10 mouse cellular contexts compared by ENCODE assay signal in genomic region chr11:104619084-104620022, GRCm38 (mm10). TPM values are rescaled to one million over a fixed set of nuclear protein-coding genes. Genes with fewer than 3 reads are reported as not detected.
A peak's percentile ranks its signal among the peaks of the same experiment; 100 is the strongest.
DNase-seq lines count a peak whose midpoint lies in the region; ATAC-seq and TF ChIP-seq lines count a peak whose summit lies in the region.
"Had no signal": no experiment of that assay in that cellular context is flagged by ENCODE, and none has a peak within 500 bp of the region (broad histone marks: within the 10 kb centered on the region; RNA-seq: fewer than 3 reads in every experiment).

No protein-coding gene starts in this region.

- DNase-seq in hindbrain, embryonic 11.5 days (ENCODE audit: low spot score) = peak; percentile 47
- DNase-seq in MEL (ENCODE audit: low read depth, low spot score) = no peak
- DNase-seq in midbrain, embryonic 14.5 days = peak; percentile 20
- DNase-seq in gastrocnemius, adult 8-10 months (ENCODE audit: low spot score in 2 of 2) = no peak
- no peak for DNase-seq in urinary bladder, postnatal 10 days (ENCODE audit: low spot score)
- DNase-seq: cerebellum, postnatal 10 days; lung, adult 2 months; right cerebral cortex, postnatal 4 days had no signal

- 45% methylated on average over 13 of the region's 13 CpGs for WGBS in hindbrain, embryonic 11.5 days
- WGBS in hindbrain, embryonic 13.5 days = 38% methylated on average over 13 of the region's 13 CpGs
- WGBS in embryonic facial prominence, embryonic 13.5 days = 52% methylated on average over 13 of the region's 13 CpGs
- WGBS in midbrain, embryonic 14.5 days = 43% methylated on average over 13 of the region's 13 CpGs

- TF ChIP-seq EP300 in MEL (IDR thresholded peaks at IDR 0.05; ENCODE audit: low read depth in 1 of 2, low read length in 2 of 2) = no peak

- no peaks in the 10 kb centered on the region for H3K79me2 ChIP-seq in MEL (ENCODE audit: control insufficient read depth, insufficient read depth, low read length, poor library complexity)

- H3K27me3 ChIP-seq in hindbrain, embryonic 11.5 days (ENCODE audit: control insufficient read depth, insufficient read depth, low read length) = no peaks in the 10 kb centered on the region
- H3K27me3 ChIP-seq in hindbrain, embryonic 13.5 days = peaks cover 7% of the 10 kb centered on the region; the same call in 1 of the 2 replicates
- no peaks in the 10 kb centered on the region for H3K27me3 ChIP-seq in MEL (ENCODE audit: control insufficient read depth in 1 of 2, insufficient read depth in 2 of 2, low read length in 2 of 2)
- no peaks in the 10 kb centered on the region for H3K27me3 ChIP-seq in embryonic facial prominence, embryonic 13.5 days
- no peaks in the 10 kb centered on the region for H3K27me3 ChIP-seq in midbrain, embryonic 14.5 days (ENCODE audit: control insufficient read depth, insufficient read depth, low read length)

- no peak overlapping the region for H3K27ac ChIP-seq in hindbrain, embryonic 11.5 days (ENCODE audit: low read depth, low read length)
- H3K27ac ChIP-seq in hindbrain, embryonic 13.5 days = no peak overlapping the region
- peak overlapping the region; percentile 19; the same call in 1 of the 2 replicates for H3K27ac ChIP-seq in MEL (ENCODE audit: control insufficient read depth, low read depth, low read length)
- H3K27ac ChIP-seq in embryonic facial prominence, embryonic 13.5 days = peak overlapping the region; percentile 8; the same call in 1 of the 2 replicates
- H3K27ac ChIP-seq in midbrain, embryonic 14.5 days (replicated peaks; ENCODE audit: low read depth, low read length) = no peak overlapping the region

- no peak for TF ChIP-seq RAD21 in MEL (IDR thresholded peaks at IDR 0.05; ENCODE audit: low read depth, low read length)

- no peaks in the 10 kb centered on the region for H3K9me3 ChIP-seq in hindbrain, embryonic 11.5 days (ENCODE audit: control insufficient read depth, low read length)
- H3K9me3 ChIP-seq in hindbrain, embryonic 13.5 days = no peaks in the 10 kb centered on the region
- H3K9me3 ChIP-seq in MEL (replicated peaks; ENCODE audit: insufficient read depth, low read length) = no peaks in the 10 kb centered on the region
- no peaks in the 10 kb centered on the region for H3K9me3 ChIP-seq in embryonic facial prominence, embryonic 13.5 days
- no peaks in the 10 kb centered on the region for H3K9me3 ChIP-seq in midbrain, embryonic 14.5 days (ENCODE audit: control insufficient read depth, low read length)

- peaks cover 2% of the 10 kb centered on the region; the same call in 1 of the 2 replicates for H3K4me1 ChIP-seq in hindbrain, embryonic 11.5 days (replicated peaks; ENCODE audit: control insufficient read depth, insufficient read depth, low read length)
- H3K4me1 ChIP-seq in hindbrain, embryonic 13.5 days (replicated peaks) = peaks cover 9% of the 10 kb centered on the region
- peaks cover 0 to 45% of the 10 kb centered on the region in 2 experiments; a peak in 2 of 4 replicates for H3K4me1 ChIP-seq in MEL (ENCODE audit: control insufficient read depth in 1 of 2, insufficient read depth in 2 of 2, low read length in 2 of 2)
- H3K4me1 ChIP-seq in embryonic facial prominence, embryonic 13.5 days = peaks cover 21% of the 10 kb centered on the region
- peaks cover 7% of the 10 kb centered on the region; the same call in 1 of the 2 replicates for H3K4me1 ChIP-seq in midbrain, embryonic 14.5 days (ENCODE audit: control insufficient read depth, insufficient read depth, low read length)

- H3K36me3 ChIP-seq in hindbrain, embryonic 11.5 days (ENCODE audit: control insufficient read depth, insufficient read depth, low read length) = no peaks in the 10 kb centered on the region
- no peaks in the 10 kb centered on the region for H3K36me3 ChIP-seq in hindbrain, embryonic 13.5 days
- H3K36me3 ChIP-seq in MEL (ENCODE audit: control insufficient read depth in 1 of 2, insufficient read depth in 2 of 2, low read length in 2 of 2) = peaks cover 0 to 32% of the 10 kb centered on the region in 2 experiments; a peak in 2 of 4 replicates
- H3K36me3 ChIP-seq in embryonic facial prominence, embryonic 13.5 days = no peaks in the 10 kb centered on the region
- no peaks in the 10 kb centered on the region for H3K36me3 ChIP-seq in midbrain, embryonic 14.5 days (ENCODE audit: control insufficient read depth, insufficient read depth, low read length)

- H3K9ac ChIP-seq in hindbrain, embryonic 11.5 days (ENCODE audit: low read depth, low read length) = no peak overlapping the region
- H3K9ac ChIP-seq in hindbrain, embryonic 13.5 days = no peak overlapping the region
- H3K9ac ChIP-seq in MEL (ENCODE audit: control insufficient read depth, low read depth, low read length, poor library complexity, severe bottlenecking) = no peak overlapping the region
- no peak overlapping the region for H3K9ac ChIP-seq in embryonic facial prominence, embryonic 13.5 days
- H3K9ac ChIP-seq in midbrain, embryonic 14.5 days (replicated peaks; ENCODE audit: low read length) = no peak overlapping the region

- H3K4me2 ChIP-seq in hindbrain, embryonic 11.5 days (replicated peaks; ENCODE audit: low read depth, low read length) = no peak overlapping the region
- H3K4me2 ChIP-seq in hindbrain, embryonic 13.5 days = no peak overlapping the region
- no peak overlapping the region for H3K4me2 ChIP-seq in embryonic facial prominence, embryonic 13.5 days
- no peak overlapping the region for H3K4me2 ChIP-seq in midbrain, embryonic 14.5 days (ENCODE audit: low read length)

- peak; percentile 76 for ATAC-seq in hindbrain, embryonic 11.5 days (ENCODE audit: low FRiP score)
- no peak for ATAC-seq in hindbrain, embryonic 13.5 days (ENCODE audit: low FRiP score)
- no peak for ATAC-seq in embryonic facial prominence, embryonic 13.5 days (ENCODE audit: insufficient number of reproducible peaks, insufficient read depth, low FRiP score, low TSS enrichment, low read depth)
- no peak for ATAC-seq in midbrain, embryonic 14.5 days (ENCODE audit: low FRiP score, low TSS enrichment)

- TF ChIP-seq CTCF in MEL (IDR thresholded peaks at IDR 0.05 in 2 of 3, conservative IDR thresholded peaks at IDR 0.05 in 1 of 3; ENCODE audit: control insufficient read depth in 1 of 3, insufficient read depth in 1 of 3, low read depth in 2 of 3, low read length in 3 of 3, poor library complexity in 1 of 3, severe bottlenecking in 1 of 3) = no peak

- H3K4me3 ChIP-seq in hindbrain, embryonic 11.5 days (ENCODE audit: low read depth, low read length) = no peak overlapping the region
- H3K4me3 ChIP-seq in hindbrain, embryonic 13.5 days = no peak overlapping the region
- H3K4me3 ChIP-seq in MEL (ENCODE audit: control insufficient read depth in 1 of 2, insufficient read depth in 1 of 2, low read depth in 2 of 2, low read length in 2 of 2) = no peak overlapping the region
- no peak overlapping the region for H3K4me3 ChIP-seq in embryonic facial prominence, embryonic 13.5 days
- H3K4me3 ChIP-seq in midbrain, embryonic 14.5 days (replicated peaks; ENCODE audit: low read depth, low read length) = no peak overlapping the region

- TF ChIP-seq POLR2A in MEL (IDR thresholded peaks at IDR 0.05; ENCODE audit: control insufficient read depth in 1 of 2, insufficient read depth in 1 of 2, low read depth in 1 of 2, low read length in 2 of 2, poor library complexity in 1 of 2) = no peak

TF ChIP-seq in MEL, 35 proteins besides CTCF, POLR2A, EP300 and RAD21:
- no peak for TF ChIP-seq ZNF384 (IDR thresholded peaks at IDR 0.05; ENCODE audit: low read depth, low read length)
- no peak for TF ChIP-seq TAL1 (IDR thresholded peaks at IDR 0.05; ENCODE audit: low read length)
- no peak for TF ChIP-seq ELF1 (IDR thresholded peaks at IDR 0.05; ENCODE audit: low read depth, low read length)
- no peak for TF ChIP-seq POLR2AphosphoS2 (IDR thresholded peaks at IDR 0.05; ENCODE audit: low read length)
- no peak for TF ChIP-seq MXI1 (IDR thresholded peaks at IDR 0.05; ENCODE audit: low read depth, low read length)
- TF ChIP-seq MYB (IDR thresholded peaks at IDR 0.05; ENCODE audit: low read depth, low read length) = no peak
- TF ChIP-seq USF2 (IDR thresholded peaks at IDR 0.05; ENCODE audit: borderline replicate concordance in 1 of 2, insufficient read depth in 1 of 2, low read depth in 1 of 2, low read length in 2 of 2) = no peak
- TF ChIP-seq ZC3H11A (IDR thresholded peaks at IDR 0.05; ENCODE audit: low read depth, low read length) = no peak
- no peak for TF ChIP-seq HCFC1 (IDR thresholded peaks at IDR 0.05; ENCODE audit: low read depth, low read length)
- TF ChIP-seq NRF1 (IDR thresholded peaks at IDR 0.05; ENCODE audit: insufficient read depth, low read depth, low read length, poor library complexity, severe bottlenecking) = no peak
- TF ChIP-seq MAFK (IDR thresholded peaks at IDR 0.05; ENCODE audit: borderline replicate concordance, low read depth, low read length) = no peak
- TF ChIP-seq TBP (IDR thresholded peaks at IDR 0.05; ENCODE audit: low read depth, low read length) = no peak
- no peak for TF ChIP-seq SIN3A (IDR thresholded peaks at IDR 0.05; ENCODE audit: low read length)
- no peak for TF ChIP-seq TCF12 (IDR thresholded peaks at IDR 0.05; ENCODE audit: low read depth, low read length)
- TF ChIP-seq GABPA (IDR thresholded peaks at IDR 0.05; ENCODE audit: low read depth, low read length) = no peak
- TF ChIP-seq MAX (IDR thresholded peaks at IDR 0.05; ENCODE audit: low read length) = no peak
- TF ChIP-seq RCOR1 (IDR thresholded peaks at IDR 0.05; ENCODE audit: low read depth, low read length) = no peak
- no peak for TF ChIP-seq USF1 (IDR thresholded peaks at IDR 0.05; ENCODE audit: low read depth, low read length)

RNA-seq across cellular contexts. Expression of gene Itgb3, which starts 11.6 kb away (rescaled TPM):
- 1.3 and 1.4 TPM in 2 replicates for polyA plus RNA-seq in hindbrain, embryonic 11.5 days (2014; fragmentation: Nextera tagmentation; extraction: Ambion mirVana)
- 1.9 TPM in 2 replicates for polyA plus RNA-seq in hindbrain, embryonic 13.5 days (2015; fragmentation: Nextera tagmentation; extraction: Ambion mirVana)
- total RNA-seq in MEL (2012; rRNA removed) = 0.08 and 0.13 TPM in 2 replicates
- polyA plus RNA-seq in MEL (2012; ENCODE audit: insufficient read depth in 1 of 2, insufficient read length in 2 of 2, low read depth in 1 of 2, low replicate concordance in 2 of 2, missing spikeins in 1 of 2) = under 1 TPM in 1 of 2 experiments, not detected in 1; 0.32 TPM
- polyA plus RNA-seq in embryonic facial prominence, embryonic 13.5 days (2015; fragmentation: Nextera tagmentation; extraction: Ambion mirVana) = 3.9 and 4.2 TPM in 2 replicates
- 0.23 and 0.28 TPM in 2 replicates for polyA plus RNA-seq in midbrain, embryonic 14.5 days (2014; fragmentation: Nextera tagmentation; extraction: Ambion mirVana)
- total RNA-seq in gastrocnemius, adult 8-10 months (2022) = under 1 TPM; 0.36 to 0.70 (median 0.54) TPM

Comparison
In these comparisons a context has a peak if more than half of its experiments do, and no peak if none do; other contexts are left out.
1. DNase-seq: peak in hindbrain, embryonic 11.5 days (single experiment) and midbrain, embryonic 14.5 days (single experiment); none in MEL (single experiment), gastrocnemius, adult 8-10 months (0 of 2) and urinary bladder, postnatal 10 days (single experiment).
2. H3K27ac ChIP-seq: peak in MEL (single experiment) and embryonic facial prominence, embryonic 13.5 days (single experiment); none in hindbrain, embryonic 11.5 days (single experiment), hindbrain, embryonic 13.5 days (single experiment) and midbrain, embryonic 14.5 days (single experiment).